Mouse (Mus musculus) kidney, embryonic 15.5 days (tissue): ENCODE measurements at regions not wholly inside any gene's neighbourhood (a gene's known extent, or its start where the extent isn't known, plus 50 kb on each side); places are given as distances from the start of the nearest gene placed in this dataset.

Experiments
- ATAC-seq: fragments of 200-750 bp; cut with Nextera tagmentation; replicated peaks from 2 replicates; pipeline ENCODE4 v1.8.0; 2017; ENCODE audit warnings: moderate TSS enrichment; ENCODE audit not compliant: low FRiP score
- H3K27ac ChIP-seq: fragments of 300-500 bp; sonication (generic); 2 replicates; pipeline ENCODE4 v1.5.1; 2015; ENCODE audit warnings: mild to moderate bottlenecking, inconsistent platforms
- H3K27me3 ChIP-seq: fragments of 300-500 bp; sonication (generic); 2 replicates; pipeline ENCODE4 v1.6.1; 2015; ENCODE audit warnings: inconsistent platforms
- H3K36me3 ChIP-seq: fragments of 300-500 bp; sonication (generic); 2 replicates; pipeline ENCODE4 v1.6.1; 2015; ENCODE audit warnings: inconsistent platforms
- H3K4me1 ChIP-seq: fragments of 300-500 bp; sonication (generic); 2 replicates; pipeline ENCODE4 v1.6.1; 2015; ENCODE audit warnings: inconsistent platforms
- H3K4me2 ChIP-seq: fragments of 300-500 bp; sonication (generic); 2 replicates; pipeline ENCODE4 v1.6.1; 2015; ENCODE audit warnings: moderate library complexity, mild to moderate bottlenecking, inconsistent platforms
- H3K4me3 ChIP-seq: fragments of 300-500 bp; sonication (generic); replicated peaks from 2 replicates; pipeline ENCODE4 v1.5.1; 2015; ENCODE audit warnings: mild to moderate bottlenecking, inconsistent platforms
- H3K9ac ChIP-seq: fragments of 300-500 bp; sonication (generic); 2 replicates; pipeline ENCODE4 v1.6.1; 2015; ENCODE audit warnings: mild to moderate bottlenecking, inconsistent platforms
- H3K9me3 ChIP-seq: fragments of 300-500 bp; sonication (generic); replicated peaks from 2 replicates; pipeline ENCODE4 v1.6.1; 2016; ENCODE audit warnings: inconsistent platforms
- WGBS: fragments of 180-500 bp; shearing (Covaris S2); methylation state at CpG from one replicate; pipeline ENCODE4 v1.1.7; 2015; ENCODE audit warnings: mixed read lengths; 5-methylcytosine and 5-hydroxymethylcytosine counted together

DNA sequence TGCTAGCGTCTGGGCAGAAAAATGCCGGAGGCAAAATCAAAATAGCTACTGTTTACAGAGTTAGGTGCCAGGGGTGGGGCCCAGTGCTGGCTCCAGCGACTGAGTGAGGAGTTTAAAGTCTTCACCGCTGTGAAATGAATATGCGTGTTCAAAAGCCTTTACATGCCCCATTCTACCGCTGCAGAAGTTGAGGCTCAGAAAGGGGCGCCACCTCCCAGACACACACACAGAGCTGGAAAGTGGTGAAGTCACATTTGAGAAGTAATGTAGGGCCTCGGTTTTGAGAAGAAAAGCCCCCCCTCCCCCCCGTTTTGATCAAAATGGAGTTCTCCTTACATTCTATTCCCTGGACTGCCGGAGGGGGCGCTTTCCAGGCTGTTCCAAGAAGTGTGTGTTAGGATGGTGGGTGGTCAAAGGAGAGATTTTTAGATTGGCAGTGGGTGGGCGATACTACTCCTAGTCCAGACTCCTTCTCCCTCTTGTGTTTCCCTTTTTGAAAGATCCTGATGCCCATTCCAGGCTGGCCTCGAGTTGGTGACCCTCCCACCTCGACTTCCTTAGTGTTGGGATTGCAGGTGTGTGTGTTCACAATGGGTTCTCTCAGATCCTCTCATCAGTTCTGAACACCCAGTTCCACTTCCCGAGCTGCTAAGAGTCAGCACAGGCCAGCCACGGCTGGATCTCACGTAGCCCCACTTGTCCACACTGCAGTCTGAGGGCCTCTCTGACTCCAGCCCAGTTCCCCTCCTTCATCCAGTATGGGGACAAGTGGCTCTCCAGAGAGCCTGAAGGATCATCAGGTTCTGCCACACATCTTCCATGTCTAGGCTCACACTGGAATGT, 69.3 kb upstream of the Nkd1 start:
- Histone ChIP-seq H3K9me3 (peaks cover 5% of the 10 kb centered on the region; the same call in 1 of the 2 replicates), H3K4me2 (peak overlapping the region; percentile 50), H3K36me3 (no peaks in the 10 kb centered on the region), H3K27me3 (peaks cover 74% of the 10 kb centered on the region), H3K4me1 (peaks cover 46% of the 10 kb centered on the region), H3K4me3 (peak overlapping the region; percentile 20), H3K9ac (0 out of 2 replicates have a peak overlapping the region, but pooled peaks have one; percentile 19), H3K27ac (no peak overlapping the region)
- WGBS: 29% methylated on average over 17 of the region's 17 CpGs
- ATAC-seq: no peak

- no peak for ATAC-seq
- no peak overlapping the region for H3K27ac ChIP-seq
- no peak overlapping the region for H3K9ac ChIP-seq
- peaks cover 7% of the 10 kb centered on the region; the same call in 1 of the 2 replicates for H3K9me3 ChIP-seq
- peaks cover 41% of the 10 kb centered on the region for H3K4me1 ChIP-seq
- no peak overlapping the region for H3K4me2 ChIP-seq
- H3K27me3 ChIP-seq: peaks cover 74% of the 10 kb centered on the region
- no peak overlapping the region for H3K4me3 ChIP-seq
- 71% methylated on average over 6 of the region's 6 CpGs for WGBS
- H3K36me3 ChIP-seq: no peaks in the 10 kb centered on the region
These were observed 68.7 kb upstream of the Nkd1 start for GRCm38 (mm10) chr8:88452501-88452847.

DNA sequence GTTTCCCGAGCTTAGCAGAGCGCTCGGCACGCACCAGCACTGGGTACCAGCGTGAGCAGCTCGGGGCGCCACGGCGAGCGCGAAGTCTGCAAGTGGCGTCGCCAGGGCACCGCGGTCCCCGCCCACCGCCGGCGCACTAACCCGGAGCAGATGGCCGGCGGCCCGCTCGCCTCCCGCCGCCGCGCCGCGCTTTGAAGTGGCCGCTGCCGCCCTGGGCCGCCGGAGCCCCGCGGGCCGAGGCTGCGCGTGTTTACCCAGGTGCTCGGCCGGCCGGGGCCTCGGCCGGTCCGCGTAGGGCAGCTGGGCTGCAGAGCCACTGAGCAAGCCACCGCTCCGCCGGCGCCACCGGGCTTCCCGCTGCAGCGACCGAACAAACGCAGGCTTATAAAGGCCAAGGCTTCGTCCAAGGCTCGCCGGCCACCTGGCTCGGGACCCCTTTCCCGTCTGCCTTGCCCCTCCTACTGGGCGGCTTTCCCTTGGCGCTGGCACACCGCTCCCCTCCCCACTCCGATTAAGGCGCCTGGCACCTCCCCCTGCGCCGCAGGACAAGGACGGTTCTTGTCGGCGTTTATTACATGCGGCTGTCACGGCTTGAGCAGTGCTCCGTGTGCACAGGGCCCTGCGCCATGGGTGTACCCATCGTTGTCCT, 67.0 kb upstream of the Nkd1 start:
- WGBS: under 1% methylated on average over 73 of the region's 75 CpGs
- peaks cover 39% of the 10 kb centered on the region for H3K4me1 ChIP-seq

GRCm38 (mm10) chr8:88454906-88455305, 66.2 kb upstream of the Nkd1 start:
- Histone ChIP-seq H3K9ac (0 out of 2 replicates have a peak overlapping the region, but pooled peaks have one; percentile 62), H3K4me3 (peak overlapping the region; percentile 57), H3K27ac (peak overlapping the region; percentile 28; the same call in 1 of the 2 replicates), H3K27me3 (peaks cover 60% of the 10 kb centered on the region), H3K4me1 (peaks cover 37% of the 10 kb centered on the region), H3K9me3 (peaks cover 10% of the 10 kb centered on the region; the same call in 1 of the 2 replicates), H3K4me2 (peak overlapping the region; percentile 99), H3K36me3 (no peaks in the 10 kb centered on the region)
- no peak for ATAC-seq
- WGBS: 5% methylated on average over 4 of the region's 4 CpGs

More for the DNA sequence above, 67.0 kb upstream of the Nkd1 start:
- Histone ChIP-seq H3K27ac (peak overlapping the region; percentile 28; the same call in 1 of the 2 replicates), H3K27me3 (peaks cover 67% of the 10 kb centered on the region), H3K9me3 (peaks cover 7% of the 10 kb centered on the region; the same call in 1 of the 2 replicates), H3K36me3 (no peaks in the 10 kb centered on the region), H3K4me2 (peak overlapping the region; percentile 99), H3K4me3 (peak overlapping the region; percentile 57), H3K9ac (peak overlapping the region; percentile 62)
- ATAC-seq: peak; percentile 63

DNA sequence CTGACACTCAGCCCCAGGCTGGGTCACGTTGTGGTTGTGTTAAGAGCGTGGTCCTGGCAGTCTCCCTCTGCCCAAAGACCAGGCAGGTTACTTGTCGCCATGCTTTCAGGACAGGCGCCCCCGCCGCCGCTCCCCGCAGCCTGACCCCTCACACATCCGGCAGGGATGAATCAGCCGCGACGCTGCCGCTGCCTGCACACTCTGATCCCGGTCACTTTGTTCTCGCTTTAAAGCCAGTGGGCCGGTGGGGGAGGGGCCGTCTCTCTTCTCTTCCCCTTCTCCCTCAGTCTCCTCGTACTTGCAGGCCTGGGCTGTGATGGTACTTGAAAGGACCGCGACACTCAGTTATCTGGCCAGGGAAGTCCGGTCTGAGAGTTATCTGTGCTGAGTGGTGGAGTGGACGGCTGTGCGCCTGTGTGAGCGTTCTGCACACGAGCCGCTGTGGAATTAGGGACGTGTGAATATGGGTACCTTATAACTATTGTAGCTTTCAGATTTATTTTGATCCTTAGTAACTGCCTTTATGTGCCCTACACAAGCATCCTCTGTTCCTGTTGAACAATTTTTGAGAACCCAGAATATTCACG, 65.6 kb upstream of the Nkd1 start:
- 6% methylated on average over 28 of the region's 28 CpGs for WGBS
- ATAC-seq: no peak
- Histone ChIP-seq H3K27me3 (peaks cover 54% of the 10 kb centered on the region), H3K27ac (no peak overlapping the region), H3K9ac (peak overlapping the region; percentile 5; the same call in 1 of the 2 replicates), H3K4me1 (peaks cover 37% of the 10 kb centered on the region), H3K9me3 (peaks cover 12% of the 10 kb centered on the region; the same call in 1 of the 2 replicates), H3K36me3 (no peaks in the 10 kb centered on the region), H3K4me2 (peak overlapping the region; percentile 99), H3K4me3 (peak overlapping the region; percentile 25)

- Histone ChIP-seq H3K4me2 (no peak overlapping the region), H3K9me3 (peaks cover 12% of the 10 kb centered on the region; the same call in 1 of the 2 replicates), H3K36me3 (no peaks in the 10 kb centered on the region), H3K4me3 (no peak overlapping the region), H3K27ac (no peak overlapping the region), H3K27me3 (peaks cover 20% of the 10 kb centered on the region), H3K4me1 (peaks cover 16% of the 10 kb centered on the region), H3K9ac (no peak overlapping the region)
- WGBS: 83% methylated on average over 2 of the region's 2 CpGs
- no peak for ATAC-seq
These were observed 62.0 kb upstream of the Nkd1 start for GRCm38 (mm10) chr8:88459197-88459596.

- Histone ChIP-seq H3K4me3 (no peak overlapping the region), H3K27me3 (no peaks in the 10 kb centered on the region), H3K9ac (no peak overlapping the region), H3K9me3 (no peaks in the 10 kb centered on the region), H3K4me1 (peaks cover 6% of the 10 kb centered on the region), H3K4me2 (no peak overlapping the region), H3K27ac (no peak overlapping the region), H3K36me3 (no peaks in the 10 kb centered on the region)
- WGBS: 75% methylated on average over 3 of the region's 3 CpGs
- no peak for ATAC-seq
These were observed 53.4 kb upstream of the Nkd1 start for GRCm38 (mm10) chr8:88467756-88468155.

GRCm38 (mm10) chr8:88470931-88471455, 50.2 kb upstream of the Nkd1 start:
- ATAC-seq: no peak; the same call in 1 of the 2 replicates
- Histone ChIP-seq H3K4me1 (peaks cover 6% of the 10 kb centered on the region), H3K4me3 (no peak overlapping the region), H3K27ac (peak overlapping the region; percentile 32; the same call in 1 of the 2 replicates), H3K27me3 (no peaks in the 10 kb centered on the region), H3K9me3 (no peaks in the 10 kb centered on the region), H3K4me2 (peak overlapping the region; percentile 32; the same call in 1 of the 2 replicates), H3K36me3 (no peaks in the 10 kb centered on the region), H3K9ac (no peak overlapping the region)
- 24% methylated on average over 8 of the region's 8 CpGs for WGBS
